Mouse (Mus musculus): Measurements from ENCODE around the gene Glrp1.

The Glrp1 gene

GRCm38 (mm10) chr1:88463241-88463640 is 46.6 kb downstream of the Glrp1 start:
- no peak for DNase-seq (ENCODE audit: low read depth, low spot score)

- DNase-seq (ENCODE audit: low read depth, low spot score) = no peak
Observed at GRCm38 (mm10) chr1:88462484-88462883, 47.4 kb downstream of the Glrp1 start.

GRCm38 (mm10) chr1:88461096-88461495 is 48.8 kb downstream of the Glrp1 start:
- DNase-seq (ENCODE audit: low read depth, low spot score) = no peak

- DNase-seq (ENCODE audit: low read depth, low spot score) = no peak
Observed at GRCm38 (mm10) chr1:88459655-88460054, 50.2 kb downstream of the Glrp1 start.

GRCm38 (mm10) chr1:88459196-88459595 is 50.7 kb downstream of the Glrp1 start:
- no peak for DNase-seq (ENCODE audit: low read depth, low spot score)

GRCm38 (mm10) chr1:88456451-88457072 is 53.3 kb downstream of the Glrp1 start:
- DNase-seq (ENCODE audit: low read depth, low spot score) = peak; percentile 42

- no peak for DNase-seq (ENCODE audit: low read depth, low spot score)
Observed at GRCm38 (mm10) chr1:88455761-88456160, 54.1 kb downstream of the Glrp1 start.

GRCm38 (mm10) chr1:88454703-88455102 is 55.2 kb downstream of the Glrp1 start:
- DNase-seq (ENCODE audit: low read depth, low spot score) = no peak

- DNase-seq (ENCODE audit: low read depth, low spot score) = no peak
Observed at GRCm38 (mm10) chr1:88452198-88452597, 57.7 kb downstream of the Glrp1 start.

- no peak for DNase-seq (ENCODE audit: low read depth, low spot score)
Observed at GRCm38 (mm10) chr1:88450668-88451067, 59.2 kb downstream of the Glrp1 start.

Measured in skeletal muscle tissue, adult 2 months (tissue).